Mouse (Mus musculus): ENCODE measurements around the gene Shank3. TPM values are rescaled to one million over a fixed set of nuclear protein-coding genes. Genes with fewer than 3 reads are reported as not detected.

Shank3 gene
- under 1 TPM; 0.39 to 0.79 TPM for total RNA-seq (2023)

DNA sequence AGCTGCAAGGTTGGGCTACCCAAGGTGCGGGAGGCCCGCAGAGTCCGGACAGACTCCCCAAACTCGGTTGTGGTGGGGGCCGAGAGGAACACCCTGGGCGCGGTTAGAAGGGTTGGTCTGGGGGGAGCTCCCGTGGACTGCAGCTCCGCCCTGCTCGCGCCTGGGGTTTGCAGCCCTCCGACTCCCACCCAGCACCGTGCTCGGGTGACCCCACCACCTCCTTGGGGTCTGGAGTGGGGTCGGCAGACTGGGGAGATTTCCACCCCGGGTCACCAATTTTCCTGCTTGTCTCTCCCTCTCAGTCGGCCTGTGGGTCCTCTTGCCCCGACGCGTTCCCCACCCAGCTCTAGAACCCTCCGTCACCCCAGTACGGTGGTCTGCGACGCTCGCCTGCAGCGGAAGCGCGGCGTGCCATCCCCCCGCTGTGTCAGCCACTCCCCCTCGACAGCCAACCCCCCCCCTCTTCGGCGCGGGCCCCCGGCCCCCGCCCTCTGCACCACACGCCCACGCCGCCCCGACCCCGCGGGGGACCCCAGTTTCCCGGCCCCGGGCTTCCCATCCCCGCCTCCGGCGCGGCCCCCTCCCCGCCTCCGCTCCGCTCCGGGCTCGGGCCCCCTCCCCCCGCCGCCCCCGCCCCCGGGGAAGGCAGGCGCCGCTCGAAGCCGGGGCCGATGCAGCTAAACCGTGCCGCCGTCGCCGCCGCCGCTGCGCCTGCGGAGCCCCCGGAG is at the start of gene Shank3:
TSS of gene Shank3 (plus strand) at position 663 of the 728 bp plus-strand sequence.

DNA sequence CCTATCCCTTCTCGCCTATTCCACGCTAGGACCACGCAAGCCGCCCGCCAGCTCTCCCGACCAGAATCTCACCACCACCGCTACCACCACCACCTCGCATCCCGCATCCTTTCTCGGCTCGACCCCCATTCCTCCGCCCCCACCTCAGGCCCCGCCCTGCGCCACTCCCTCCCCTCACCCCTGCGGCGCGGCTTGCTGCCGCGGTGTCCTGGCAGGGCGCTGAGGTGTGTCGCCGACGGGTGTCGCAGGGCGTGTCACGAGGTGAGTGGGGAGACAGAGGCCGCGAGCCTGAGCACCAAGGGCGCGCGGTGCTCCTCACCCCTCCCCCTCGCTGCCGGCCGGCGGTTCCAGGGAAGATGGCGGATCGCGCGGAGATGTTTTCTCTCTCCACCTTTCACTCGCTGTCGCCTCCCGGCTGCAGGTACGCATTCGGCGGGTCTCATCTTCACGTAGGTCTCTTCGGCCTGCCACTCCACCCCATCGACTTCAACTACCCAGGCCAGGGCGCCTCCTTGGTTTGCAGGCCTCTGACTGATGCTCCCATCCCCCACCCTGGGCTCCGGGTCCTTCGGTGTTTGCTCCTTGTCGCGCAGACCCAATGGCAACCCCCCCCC is 45.5 kb upstream of the Shank3 start, which contains the start of gene Mapk8ip2:
TSS of gene Mapk8ip2 (plus strand) at position 49 of the 614 bp plus-strand sequence.

DNA sequence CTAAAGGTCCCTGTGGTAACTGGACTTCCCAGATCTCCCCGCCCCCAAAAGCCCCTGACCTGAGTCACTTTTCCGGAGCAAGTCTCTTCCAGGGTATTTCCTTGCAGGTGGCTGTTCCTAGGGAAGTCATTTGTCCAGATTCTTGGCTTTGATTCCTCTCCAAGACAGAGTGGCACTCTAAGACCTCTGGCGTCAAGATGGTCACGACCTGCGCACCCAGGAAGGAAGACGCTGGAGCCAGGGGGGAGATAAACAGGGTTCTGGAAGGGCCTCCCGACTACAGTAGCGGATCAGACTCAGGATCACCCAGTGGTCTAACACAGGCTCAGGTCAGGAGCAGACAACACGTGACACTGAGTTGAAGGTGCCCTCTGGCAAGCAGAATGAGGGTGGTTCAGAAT is 22.3 kb upstream of the Shank3 start, which contains the start of gene Arsa:
TSS of gene Arsa (minus strand) at position 335 of the 401 bp plus-strand sequence.

DNA sequence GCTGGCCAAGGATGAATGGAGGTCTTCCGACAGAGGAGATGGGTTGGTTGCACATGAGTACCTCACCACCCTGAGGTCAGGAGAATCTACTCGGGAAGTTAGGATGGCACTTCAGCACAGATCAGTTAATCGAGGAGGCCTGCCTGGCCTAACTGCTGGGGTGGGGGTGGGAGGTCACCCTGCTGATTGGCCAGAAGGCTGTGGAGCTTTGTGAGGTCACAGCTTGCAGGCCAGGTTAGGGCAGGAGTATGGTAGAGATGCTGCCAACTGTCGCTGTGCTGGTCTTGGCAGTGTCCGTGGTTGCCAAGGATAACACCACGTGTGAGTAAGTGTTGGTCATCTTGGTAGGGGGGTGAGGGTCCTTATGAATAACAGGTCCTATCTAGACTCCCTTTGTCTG is 68.7 kb downstream of the Shank3 start, which contains the start of gene Acr:
TSS of gene Acr (plus strand) at position 213 of the 400 bp plus-strand sequence.

DNA sequence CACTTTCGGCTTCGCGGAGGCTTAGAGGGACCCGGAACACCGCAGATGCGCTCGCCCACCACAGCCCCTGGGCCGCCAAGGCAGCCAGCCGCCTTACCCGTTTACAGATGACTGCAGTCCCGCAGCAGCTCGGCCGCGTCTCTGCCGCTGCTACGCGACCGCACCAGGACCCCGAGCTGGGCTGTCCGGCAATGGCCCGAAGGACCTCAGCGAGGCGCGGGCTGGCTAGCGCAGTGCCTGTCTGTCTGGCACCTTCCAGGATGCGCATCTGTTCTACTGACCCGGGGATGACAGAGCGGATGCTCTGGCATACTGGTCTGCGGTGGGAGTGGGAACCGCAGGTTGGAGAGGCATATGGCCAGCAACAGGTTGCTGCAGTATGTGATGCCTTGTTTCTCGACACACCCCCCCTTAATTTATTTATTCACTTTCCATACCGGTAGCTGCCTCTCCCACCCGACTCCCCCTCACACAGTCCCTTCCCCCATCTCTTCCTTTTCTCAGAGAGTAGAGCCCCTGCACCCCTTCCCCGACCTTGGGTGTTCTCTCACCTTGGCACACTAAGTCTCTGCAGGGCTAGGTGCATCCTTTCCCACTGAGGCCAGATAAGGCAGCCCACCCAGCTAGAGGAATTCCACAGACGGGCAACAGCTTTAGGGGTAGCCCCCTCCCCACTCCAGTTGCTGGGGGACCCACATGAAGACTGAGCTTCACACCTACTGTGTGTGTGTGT is 92.5 kb downstream of the Shank3 start, which contains the start of gene Rabl2:
TSS of gene Rabl2 (minus strand) at position 201 of the 733 bp plus-strand sequence.

Other genes starting within 250 kb of the Shank3 start
- 100 to 1,000 TPM; 167 to 189 TPM for gene Sbf1, start 184.3 kb upstream of the Shank3 start, total RNA-seq (2023)
- not detected for gene Adm2, start 176.9 kb upstream of the Shank3 start, total RNA-seq (2023)
- not detected for gene Miox, start 165.2 kb upstream of the Shank3 start, total RNA-seq (2023)
- gene Lmf2, start 144.0 kb upstream of the Shank3 start, total RNA-seq (2023) = 10 to 100 TPM; 25.1 to 35.6 TPM
- gene Ncaph2, start 143.9 kb upstream of the Shank3 start, total RNA-seq (2023) = 10 to 100 TPM; 59.0 to 69.9 TPM
- gene Sco2, start 125.8 kb upstream of the Shank3 start, total RNA-seq (2023) = 10 to 100 TPM; 13.8 to 16.4 TPM
- under 1 TPM; 0.46 to 0.76 TPM for gene Tymp, start 122.6 kb upstream of the Shank3 start, total RNA-seq (2023)
- gene Odf3b, start 120.3 kb upstream of the Shank3 start, total RNA-seq (2023) = not detected
- not detected for gene Klhdc7b, start 114.7 kb upstream of the Shank3 start, total RNA-seq (2023)
- not detected for gene Syce3, start 89.1 kb upstream of the Shank3 start, total RNA-seq (2023)
- gene Cpt1b, start 73.8 kb upstream of the Shank3 start, total RNA-seq (2023) = 1 to 10 TPM; 5.7 to 6.9 TPM
- gene C730034F03Rik, start 70.0 kb upstream of the Shank3 start, total RNA-seq (2023) = 1 to 10 TPM; 7.0 to 8.7 TPM
- gene Gm44502, start 69.9 kb upstream of the Shank3 start, total RNA-seq (2023) = not detected
- gene Chkb, start 69.7 kb upstream of the Shank3 start, total RNA-seq (2023) = 100 to 1,000 TPM; 169 to 192 TPM
- gene Mapk8ip2, start 45.7 kb upstream of the Shank3 start, total RNA-seq (2023) = not detected
- 10 to 100 TPM; 37.3 TPM for gene Arsa, start 22.2 kb upstream of the Shank3 start, total RNA-seq (2023)
- gene Acr, start 68.7 kb downstream of the Shank3 start, total RNA-seq (2023) = not detected
- gene Rabl2, start 92.3 kb downstream of the Shank3 start, total RNA-seq (2023) = 1 to 10 TPM; 1.9 to 2.5 TPM

All from monocyte, adult 59 days (primary cell).